Mouse (Mus musculus) kidney, embryonic 16.5 days (tissue): Measurements from ENCODE around the gene Kat2a. TPM values are rescaled to one million over a fixed set of nuclear protein-coding genes. Genes with fewer than 3 reads are reported as not detected.

Experiments
- ATAC-seq: fragments of 200-750 bp; cut with Nextera tagmentation; 2 replicates; pipeline ENCODE4 v1.8.0; 2017; ENCODE audit warnings: moderate TSS enrichment; ENCODE audit not compliant: low FRiP score, low TSS enrichment
- H3K27ac ChIP-seq: fragments of 300-500 bp; sonication (generic); 2 replicates; pipeline ENCODE4 v1.5.1; 2014; ENCODE audit warnings: low read length
- H3K27me3 ChIP-seq: fragments of 300-500 bp; sonication (generic); 2 replicates; pipeline ENCODE4 v1.6.1; 2014; ENCODE audit warnings: low read length, control low read depth, mixed read lengths; ENCODE audit not compliant: insufficient read depth
- H3K36me3 ChIP-seq: fragments of 300-500 bp; sonication (generic); 2 replicates; pipeline ENCODE4 v1.6.1; 2014; ENCODE audit warnings: low read length, control low read depth, mixed read lengths; ENCODE audit not compliant: insufficient read depth
- H3K4me1 ChIP-seq: fragments of 300-500 bp; sonication (generic); 2 replicates; pipeline ENCODE4 v1.6.1; 2014; ENCODE audit warnings: low read length, control low read depth, mixed read lengths; ENCODE audit not compliant: insufficient read depth
- H3K4me2 ChIP-seq: fragments of 300-500 bp; sonication (generic); replicated peaks from 2 replicates; pipeline ENCODE4 v1.6.1; 2014; ENCODE audit warnings: low read depth, low read length
- H3K4me3 ChIP-seq: fragments of 300-500 bp; sonication (generic); 2 replicates; pipeline ENCODE4 v1.5.1; 2014; ENCODE audit warnings: mild to moderate bottlenecking, low read length
- H3K9ac ChIP-seq: fragments of 300-500 bp; sonication (generic); replicated peaks from 2 replicates; pipeline ENCODE4 v1.6.1; 2014; ENCODE audit warnings: low read length
- H3K9me3 ChIP-seq: fragments of 300-500 bp; sonication (generic); 2 replicates; pipeline ENCODE4 v1.6.1; 2016; ENCODE audit warnings: low read length, control low read depth
- WGBS: fragments of 180-500 bp; shearing (Covaris S2); extraction: QIAGEN DNeasy Blood & Tissue Kit; methylation state at CpG from one replicate; pipeline ENCODE4 v1.1.7; 2014; 5-methylcytosine and 5-hydroxymethylcytosine counted together
- polyA plus RNA-seq: library from polyadenylated mRNA; unstranded; fragments of >200 nt; fragmentation: Nextera tagmentation; extraction: Ambion mirVana; gene quantifications from 2 replicates; pipeline ENCODE4 v1.2.1, GENCODE M21; 2015

Kat2a gene
- polyA plus RNA-seq, 1 experiment from 2014 or later = 62.4 TPM

GRCm38 (mm10) chr11:100713735-100714533 is 1.7 kb upstream of the Kat2a start, which contains the start of gene Hspb9:
Hspb9 (plus strand) TSS chr11:100713850.
- no peaks in the 10 kb centered on the region for H3K27me3 ChIP-seq
- H3K4me3 ChIP-seq = peak within 1 kb of the TSS; percentile 31
- peak within 1 kb of the TSS; percentile 55 for H3K4me2 ChIP-seq
- peaks cover 42% of the 10 kb centered on the region for H3K36me3 ChIP-seq
- no peaks in the 10 kb centered on the region for H3K9me3 ChIP-seq
- ATAC-seq = peak; percentile 8; the same call in 1 of the 2 replicates
- H3K4me1 ChIP-seq = peaks cover 29% of the 10 kb centered on the region
- peak within 1 kb of the TSS; percentile 48 for H3K27ac ChIP-seq
- peak within 1 kb of the TSS; percentile 58 for H3K9ac ChIP-seq
- WGBS = 5% methylated on average over 38 of the region's 38 CpGs

GRCm38 (mm10) chr11:100713174-100713573 is 909 bp upstream of the Kat2a start:
- peak overlapping the region; percentile 55 for H3K4me2 ChIP-seq
- H3K9ac ChIP-seq = peak overlapping the region; percentile 58; the same call in 1 of the 2 replicates
- WGBS = 67% methylated on average over 4 of the region's 4 CpGs
- H3K27ac ChIP-seq = peak overlapping the region; percentile 48
- no peak for ATAC-seq
- peak overlapping the region; percentile 31; the same call in 1 of the 2 replicates for H3K4me3 ChIP-seq
- H3K4me1 ChIP-seq = peaks cover 29% of the 10 kb centered on the region
- peaks cover 43% of the 10 kb centered on the region for H3K36me3 ChIP-seq
- H3K9me3 ChIP-seq = no peaks in the 10 kb centered on the region
- no peaks in the 10 kb centered on the region for H3K27me3 ChIP-seq

- Histone ChIP-seq H3K9me3 (no peaks in the 10 kb centered on the region), H3K4me3 (no peak overlapping the region), H3K4me2 (no peak overlapping the region), H3K27me3 (no peaks in the 10 kb centered on the region), H3K4me1 (peaks cover 29% of the 10 kb centered on the region), H3K36me3 (peaks cover 39% of the 10 kb centered on the region), H3K27ac (no peak overlapping the region), H3K9ac (no peak overlapping the region)
- 89% methylated on average over 4 of the region's 4 CpGs for whole genome bisulfite sequencing
- no peak for ATAC-seq
Observed at GRCm38 (mm10) chr11:100710977-100711376, 1.3 kb downstream of the Kat2a start.

- Histone ChIP-seq H3K27ac (no peak overlapping the region), H3K4me2 (no peak overlapping the region), H3K4me1 (peaks cover 29% of the 10 kb centered on the region), H3K9me3 (no peaks in the 10 kb centered on the region), H3K27me3 (no peaks in the 10 kb centered on the region), H3K4me3 (no peak overlapping the region), H3K9ac (no peak overlapping the region), H3K36me3 (peaks cover 40% of the 10 kb centered on the region)
- 82% methylated on average over 15 of the region's 15 CpGs for WGBS
- no peak for ATAC-seq
Observed at GRCm38 (mm10) chr11:100710528-100710927, 1.7 kb downstream of the Kat2a start.

- 92% methylated on average over 9 of the region's 9 CpGs for WGBS
- Histone ChIP-seq H3K9ac (no peak overlapping the region), H3K4me1 (peaks cover 25% of the 10 kb centered on the region), H3K36me3 (peaks cover 38% of the 10 kb centered on the region), H3K27me3 (no peaks in the 10 kb centered on the region), H3K4me2 (no peak overlapping the region), H3K9me3 (no peaks in the 10 kb centered on the region), H3K27ac (no peak overlapping the region), H3K4me3 (no peak overlapping the region)
- ATAC-seq = no peak
Observed at GRCm38 (mm10) chr11:100709201-100709810, 3.0 kb downstream of the Kat2a start.

GRCm38 (mm10) chr11:100705095-100705747 is 7.0 kb downstream of the Kat2a start:
- Histone ChIP-seq H3K9ac (no peak overlapping the region), H3K4me1 (0 out of 2 replicates have a peak, but pooled peaks cover 3% of the 10 kb centered on the region), H3K27me3 (no peaks in the 10 kb centered on the region), H3K9me3 (no peaks in the 10 kb centered on the region), H3K4me2 (no peak overlapping the region), H3K27ac (no peak overlapping the region), H3K36me3 (peaks cover 38% of the 10 kb centered on the region), H3K4me3 (no peak overlapping the region)
- 91% methylated on average over 23 of the region's 23 CpGs for WGBS
- ATAC-seq = no peak

- Histone ChIP-seq H3K27ac (no peak within 1 kb of the TSS), H3K9ac (no peak within 1 kb of the TSS), H3K9me3 (no peaks in the 10 kb centered on the region), H3K36me3 (peaks cover 35% of the 10 kb centered on the region), H3K4me2 (no peak within 1 kb of the TSS), H3K4me1 (0 out of 2 replicates have a peak, but pooled peaks cover 3% of the 10 kb centered on the region), H3K27me3 (no peaks in the 10 kb centered on the region), H3K4me3 (no peak within 1 kb of the TSS)
- 66% methylated on average over 7 of the region's 7 CpGs for WGBS
- no peak for ATAC-seq
Observed at GRCm38 (mm10) chr11:100703851-100704531, 8.3 kb downstream of the Kat2a start, which contains the start of gene Dhx58. Dhx58 (minus strand) TSS chr11:100704271.

GRCm38 (mm10) chr11:100703366-100703765 is 8.9 kb downstream of the Kat2a start:
- no peaks in the 10 kb centered on the region for H3K9me3 ChIP-seq
- no peak overlapping the region for H3K4me2 ChIP-seq
- H3K4me1 ChIP-seq = 0 out of 2 replicates have a peak, but pooled peaks cover 3% of the 10 kb centered on the region
- no peak overlapping the region for H3K4me3 ChIP-seq
- peaks cover 29% of the 10 kb centered on the region for H3K36me3 ChIP-seq
- no peaks in the 10 kb centered on the region for H3K27me3 ChIP-seq
- ATAC-seq = no peak
- H3K27ac ChIP-seq = no peak overlapping the region
- H3K9ac ChIP-seq = no peak overlapping the region
- WGBS = 70% methylated on average over 11 of the region's 11 CpGs

- no peak for ATAC-seq
- 41% methylated on average over 7 of the region's 7 CpGs for whole genome bisulfite sequencing
Observed at GRCm38 (mm10) chr11:100702906-100703305, 9.4 kb downstream of the Kat2a start.

More at GRCm38 (mm10) chr11:100702906-100703305, 9.4 kb downstream of the Kat2a start:
- Histone ChIP-seq H3K27me3 (no peaks in the 10 kb centered on the region), H3K9ac (no peak overlapping the region), H3K4me1 (0 out of 2 replicates have a peak, but pooled peaks cover 3% of the 10 kb centered on the region), H3K36me3 (peaks cover 24% of the 10 kb centered on the region), H3K9me3 (no peaks in the 10 kb centered on the region), H3K27ac (no peak overlapping the region), H3K4me3 (0 out of 2 replicates have a peak overlapping the region, but pooled peaks have one; percentile 5), H3K4me2 (peak overlapping the region; percentile 45)
